Mouse (Mus musculus): Measurements from ENCODE around the gene Wdr90.

The Wdr90 gene

DNA sequence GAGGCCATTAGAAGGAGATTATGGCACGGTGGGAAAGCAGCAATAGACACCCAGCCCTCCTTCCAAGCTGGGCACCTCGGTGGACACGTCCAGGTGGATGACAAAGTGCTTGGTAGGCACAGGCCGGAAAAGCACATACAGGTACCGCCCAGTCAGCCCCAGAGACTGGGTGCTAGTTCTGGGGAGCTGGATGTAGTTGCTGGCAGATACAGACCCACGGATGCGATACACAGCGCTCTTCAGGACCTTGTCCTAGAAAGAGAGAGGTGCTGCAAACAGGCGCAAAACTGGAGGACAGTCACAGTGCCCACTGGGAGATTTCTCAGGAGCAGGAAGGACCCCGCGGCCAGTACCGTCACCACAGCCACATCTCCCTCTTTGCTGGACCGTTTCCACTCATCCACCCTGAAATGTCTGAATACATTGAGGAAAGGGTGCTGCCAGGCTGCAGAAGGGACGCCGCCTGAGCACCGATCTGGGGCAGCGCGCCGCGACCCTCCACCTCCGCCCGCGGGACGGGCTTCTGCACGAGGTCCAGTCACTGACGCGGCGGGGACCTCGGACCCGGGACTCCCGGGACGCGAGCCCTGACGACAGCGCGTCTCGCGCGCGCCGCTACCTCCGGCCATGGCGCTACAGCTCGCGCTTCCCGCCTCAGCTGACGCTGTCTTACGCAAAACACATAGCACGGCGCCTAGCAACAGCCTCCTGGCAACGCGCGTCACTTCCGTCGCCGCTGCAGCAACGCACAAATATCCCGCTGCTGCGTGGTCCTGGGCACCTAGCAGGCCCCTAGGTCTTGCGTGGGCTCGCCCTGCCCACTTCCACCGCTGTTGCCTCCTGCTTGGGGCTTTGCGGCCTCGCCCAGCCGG lies at the start of gene Wdr90:
Gene Wdr90, minus strand, starts transcription at position 670 of the 872 bp plus-strand sequence.
- DNase-seq (ENCODE audit: low read depth, low spot score) = peak; percentile 83

DNA sequence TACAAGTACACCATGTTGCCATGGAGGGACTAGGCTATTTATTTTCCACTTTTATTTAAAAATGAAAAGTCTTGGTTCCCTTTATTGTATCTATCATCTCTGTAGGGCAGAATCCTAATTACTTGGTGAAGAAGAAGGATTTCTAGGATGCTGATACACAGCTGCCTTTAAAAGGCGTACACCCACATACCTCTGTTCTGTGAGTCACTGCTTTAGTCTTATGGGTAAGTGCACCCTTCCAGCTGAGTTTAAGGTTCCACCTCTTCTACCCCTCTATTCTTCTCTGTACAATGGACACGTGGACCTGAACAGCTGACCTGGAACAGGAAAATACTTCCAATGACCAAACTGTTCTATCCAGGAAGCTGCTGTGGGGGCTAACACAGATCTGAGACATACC lies 46.3 kb upstream of the Wdr90 start:
- DNase-seq (ENCODE audit: low read depth, low spot score) = no peak

DNA sequence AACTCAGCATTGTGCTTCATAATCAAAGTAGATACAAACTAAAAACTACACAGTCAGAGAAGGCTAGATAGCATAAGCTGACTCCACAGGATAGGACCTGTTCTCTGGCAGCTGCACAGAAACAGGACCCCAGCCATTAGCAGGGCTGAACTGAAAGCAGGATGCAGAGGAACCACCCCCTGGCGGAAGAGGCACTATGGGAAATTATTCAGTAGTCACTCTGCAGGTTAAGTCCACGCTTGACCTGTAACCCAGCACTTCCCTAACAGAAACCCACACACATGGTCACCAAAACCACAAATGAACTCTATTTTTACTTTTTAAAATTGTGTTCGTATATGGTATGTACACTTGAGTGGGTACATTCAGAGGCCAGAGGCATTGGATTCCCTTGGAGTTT lies 41.8 kb upstream of the Wdr90 start:
- DNase-seq (ENCODE audit: low read depth, low spot score) = no peak

DNA sequence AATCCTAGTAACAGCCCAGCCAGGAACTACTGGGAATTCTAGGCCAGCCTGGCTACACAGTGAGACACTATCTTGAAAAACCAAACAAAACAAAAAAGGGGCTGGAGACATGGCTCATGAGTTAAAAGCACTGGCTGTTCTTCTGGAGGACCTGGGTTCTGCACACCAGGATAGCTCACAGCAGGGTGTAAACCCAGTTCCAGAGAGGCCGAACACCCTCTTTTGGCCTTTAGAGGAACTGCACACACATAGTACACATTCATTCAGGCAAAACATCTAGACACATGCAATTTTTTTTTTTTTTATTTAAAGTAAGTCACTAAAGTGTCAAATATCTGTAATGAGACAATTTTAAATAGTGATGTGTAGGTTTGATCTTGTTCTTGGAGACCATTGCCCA lies 38.9 kb upstream of the Wdr90 start:
- no peak for DNase-seq (ENCODE audit: low read depth, low spot score)

GRCm38 (mm10) chr17:25895891-25896290 lies 34.6 kb upstream of the Wdr90 start:
- DNase-seq (ENCODE audit: low read depth, low spot score) = no peak

DNA sequence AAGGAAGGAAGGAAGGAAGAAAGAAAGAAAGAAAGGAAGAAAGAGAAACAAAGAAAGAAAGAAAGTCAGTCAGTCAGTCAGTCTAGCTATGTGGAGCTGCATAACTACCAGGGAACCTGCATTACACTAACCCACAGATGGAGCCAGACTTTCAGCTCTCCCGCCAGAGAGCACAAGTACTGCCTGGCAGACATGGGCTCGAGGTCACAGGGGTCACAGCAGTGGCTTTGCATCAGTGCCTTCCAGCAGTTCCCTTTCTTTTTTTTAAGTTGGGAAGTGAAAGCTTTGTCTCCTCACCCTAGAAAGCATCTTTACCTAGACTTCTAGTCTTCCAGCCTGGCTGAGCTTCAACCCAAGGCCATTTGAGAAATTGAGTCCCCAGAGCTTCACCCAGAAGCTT lies 34.1 kb upstream of the Wdr90 start:
- DNase-seq (ENCODE audit: low read depth, low spot score) = no peak

GRCm38 (mm10) chr17:25893975-25894617 lies 32.8 kb upstream of the Wdr90 start:
- peak; percentile 63 for DNase-seq (ENCODE audit: low read depth, low spot score)

DNA sequence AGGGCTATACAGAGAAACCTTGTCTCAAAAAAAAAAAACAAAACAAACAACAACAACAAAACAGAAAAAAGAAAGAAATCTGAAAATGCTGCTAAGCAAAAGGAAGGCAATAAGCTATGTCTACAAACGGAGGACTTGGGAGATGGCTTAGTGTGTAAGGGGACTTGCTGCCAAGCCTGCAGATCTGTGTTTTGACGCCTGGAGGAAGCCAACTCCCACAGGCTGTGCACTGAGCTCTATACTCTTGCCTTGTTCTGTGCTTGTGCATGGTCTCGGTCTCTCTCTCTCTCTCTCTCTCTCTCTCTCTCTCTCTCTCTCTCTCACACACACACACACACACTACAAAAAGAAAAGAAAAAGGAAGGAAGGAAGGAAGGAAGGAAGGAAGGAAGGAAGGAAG lies 27.5 kb upstream of the Wdr90 start:
- DNase-seq (ENCODE audit: low read depth, low spot score) = no peak

DNA sequence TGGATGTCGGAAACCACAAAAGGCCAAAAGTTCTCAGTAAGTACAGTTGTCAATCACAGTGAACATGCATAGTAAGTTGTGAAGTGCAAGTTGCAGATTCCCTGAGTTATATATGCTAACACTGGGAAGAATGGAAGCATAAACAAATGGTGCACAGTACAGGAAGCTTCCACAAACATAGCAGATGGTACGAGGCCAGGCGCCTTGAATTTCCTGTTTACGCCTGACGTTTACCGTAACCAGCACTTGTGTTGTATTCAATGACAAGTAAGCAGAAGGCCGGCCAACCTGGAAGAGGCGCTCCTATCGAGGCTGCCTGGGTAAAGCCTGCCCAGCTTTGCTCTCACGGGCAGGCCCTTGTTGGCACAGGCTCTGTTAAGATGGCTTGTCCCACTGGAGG lies 26.2 kb upstream of the Wdr90 start:
- DNase-seq (ENCODE audit: low read depth, low spot score) = no peak

- DNase-seq (ENCODE audit: low read depth, low spot score) = no peak
These were observed 25.5 kb upstream of the Wdr90 start for GRCm38 (mm10) chr17:25886806-25887205.

DNA sequence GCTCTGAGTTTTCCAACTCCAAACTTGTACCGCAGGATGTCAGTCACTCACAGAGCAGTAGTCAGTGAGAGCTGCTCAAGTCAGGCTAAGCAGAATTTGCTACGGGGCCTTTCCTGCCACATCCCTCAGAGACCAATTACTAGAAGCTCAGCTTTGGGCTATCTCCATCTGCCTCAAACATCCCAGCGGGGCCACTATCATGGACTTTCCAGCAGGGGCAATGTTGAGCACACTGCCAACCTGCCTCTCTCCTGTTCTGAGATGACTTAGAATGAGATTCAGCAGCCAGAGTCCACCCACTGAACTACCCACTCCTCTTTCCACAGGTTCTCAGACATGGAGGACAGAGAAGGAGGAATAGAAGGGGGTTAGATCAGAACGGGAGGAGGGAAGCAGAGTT lies 24.3 kb upstream of the Wdr90 start:
- no peak for DNase-seq (ENCODE audit: low read depth, low spot score)

DNA sequence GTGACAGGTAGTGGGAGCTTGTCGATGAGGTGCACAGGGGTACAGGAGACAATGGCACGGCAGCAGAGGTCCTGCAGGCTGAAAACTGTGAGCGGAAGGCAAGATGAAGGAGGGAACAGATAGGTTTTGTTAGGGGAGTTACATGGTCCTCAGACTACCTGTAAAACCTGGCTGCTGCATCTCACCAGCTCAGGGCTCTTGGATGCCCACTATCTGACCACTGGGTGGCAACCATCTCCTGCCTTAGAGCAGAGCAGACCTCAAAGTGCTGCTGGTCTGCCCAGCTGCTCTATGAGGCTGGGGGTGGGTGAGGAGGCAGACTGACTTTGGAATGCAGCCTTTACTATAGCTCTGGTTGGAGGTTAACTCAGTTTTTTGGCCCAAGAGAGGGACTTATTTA lies 22.5 kb upstream of the Wdr90 start:
- no peak for DNase-seq (ENCODE audit: low read depth, low spot score)

- DNase-seq (ENCODE audit: low read depth, low spot score) = no peak
These were observed 22.0 kb upstream of the Wdr90 start for GRCm38 (mm10) chr17:25883268-25883667.

GRCm38 (mm10) chr17:25882306-25882705 lies 21.0 kb upstream of the Wdr90 start:
- no peak for DNase-seq (ENCODE audit: low read depth, low spot score)

GRCm38 (mm10) chr17:25881691-25882090 lies 20.4 kb upstream of the Wdr90 start:
- DNase-seq (ENCODE audit: low read depth, low spot score) = no peak

GRCm38 (mm10) chr17:25880913-25881641 lies 19.8 kb upstream of the Wdr90 start:
- no peak for DNase-seq (ENCODE audit: low read depth, low spot score)

DNA sequence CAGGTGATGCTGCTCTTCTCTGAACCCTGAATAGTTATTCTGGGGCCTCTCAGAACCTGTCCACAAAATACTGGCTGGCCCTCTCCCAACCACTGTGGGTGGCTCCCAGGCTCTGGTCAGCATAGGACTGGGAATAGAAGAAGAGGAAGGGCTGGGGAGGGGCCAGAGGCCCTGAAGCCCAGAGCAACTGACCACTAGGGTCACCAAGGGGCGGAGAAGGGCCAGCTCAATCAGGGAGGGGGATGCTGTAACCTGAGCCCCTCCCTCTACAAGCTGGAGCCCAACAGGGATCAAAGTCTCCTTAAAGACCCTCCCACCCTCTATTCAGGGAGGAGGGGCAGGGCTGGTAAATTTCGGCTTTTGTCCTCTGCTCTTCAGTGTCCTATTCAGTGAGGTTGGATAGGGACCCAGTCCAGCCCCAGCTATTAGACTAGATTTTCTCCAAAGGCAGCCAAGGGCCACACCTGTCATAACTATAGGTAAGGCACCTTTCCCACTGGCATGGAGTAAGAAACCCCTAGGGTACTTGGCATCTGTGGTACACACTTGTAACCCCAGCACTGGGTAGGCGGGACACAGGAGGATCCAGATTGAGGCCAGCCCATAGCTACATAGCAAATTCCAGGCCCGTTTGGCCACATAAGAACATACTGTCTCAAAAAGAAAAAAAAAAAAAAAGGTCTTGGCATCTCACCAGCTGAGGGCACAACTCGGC lies 19.1 kb upstream of the Wdr90 start, which contains the start of gene Wfikkn1:
Gene Wfikkn1, minus strand, starts transcription at position 663 of the 715 bp plus-strand sequence.
- DNase-seq (ENCODE audit: low read depth, low spot score) = no peak

- DNase-seq (ENCODE audit: low read depth, low spot score) = no peak
These were observed 18.4 kb upstream of the Wdr90 start for GRCm38 (mm10) chr17:25879750-25880149.

GRCm38 (mm10) chr17:25879261-25879660 lies 18.0 kb upstream of the Wdr90 start:
- DNase-seq (ENCODE audit: low read depth, low spot score) = no peak

GRCm38 (mm10) chr17:25878611-25879180 lies 17.4 kb upstream of the Wdr90 start:
- DNase-seq (ENCODE audit: low read depth, low spot score) = no peak
